Mouse (Mus musculus) yolk sac, embryonic 10.5 days (tissue): Measurements from ENCODE around the gene Flvcr2.
A peak's percentile ranks its signal among the peaks of the same experiment; 100 is the strongest.

Source experiments
- DNase-seq: peaks from one replicate; pipeline ENCODE4 v3.0.0-alpha.2; 2017; ENCODE audit warnings: low spot score

Gene Flvcr2

GRCm38 (mm10) chr12:85794094-85794493 lies 47.8 kb downstream of the Flvcr2 start:
- no peak for DNase-seq

- DNase-seq: no peak
Measured at GRCm38 (mm10) chr12:85795551-85795950, 49.2 kb downstream of the Flvcr2 start.

DNA sequence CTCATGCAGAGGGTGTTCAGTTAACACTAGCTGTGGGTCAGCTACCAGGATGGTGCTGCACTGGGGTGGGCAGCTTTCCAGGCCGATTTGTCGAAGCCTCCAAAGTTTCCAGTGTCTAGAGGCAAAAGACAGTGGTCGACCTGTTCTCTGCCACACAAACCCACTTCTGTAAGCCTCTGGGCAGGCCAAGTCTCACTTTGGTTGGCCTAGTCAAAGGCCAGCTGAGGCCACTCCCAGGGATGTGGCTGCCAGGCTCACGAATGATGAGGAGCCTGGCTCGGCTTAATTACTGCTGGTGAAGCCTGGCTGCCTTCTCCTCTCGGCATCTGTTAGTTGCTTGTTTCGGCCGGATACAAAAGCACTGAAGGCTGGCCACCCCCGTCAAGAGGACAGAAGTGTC lies 53.7 kb downstream of the Flvcr2 start:
- no peak for DNase-seq

DNA sequence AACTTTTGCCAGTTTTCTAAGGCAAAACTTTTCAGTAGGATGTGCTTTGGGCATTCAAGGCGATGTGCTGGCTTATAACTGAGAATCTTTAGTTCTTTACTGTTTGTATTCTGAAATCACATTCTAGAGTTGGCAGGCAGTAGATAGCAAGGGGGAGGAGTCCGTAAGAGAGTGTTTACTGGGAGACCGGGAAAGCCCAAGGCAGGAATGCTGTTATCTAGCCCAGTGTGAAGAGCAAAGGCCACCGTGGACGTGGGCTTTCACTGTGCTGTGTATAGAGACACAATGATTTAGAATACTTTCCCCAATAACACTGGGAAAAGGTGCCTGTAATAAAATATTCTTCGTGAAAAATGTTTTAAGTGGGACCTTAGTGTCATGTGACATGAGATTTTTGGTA lies 63.4 kb downstream of the Flvcr2 start:
- peak; percentile 50 for DNase-seq

GRCm38 (mm10) chr12:85810959-85811358 lies 64.6 kb downstream of the Flvcr2 start:
- no peak for DNase-seq

- no peak for DNase-seq
Measured at GRCm38 (mm10) chr12:85811676-85812075, 65.3 kb downstream of the Flvcr2 start.

- DNase-seq: no peak
Measured at GRCm38 (mm10) chr12:85813599-85813998, 67.3 kb downstream of the Flvcr2 start.

- no peak for DNase-seq
Measured at GRCm38 (mm10) chr12:85822051-85822450, 75.7 kb downstream of the Flvcr2 start.

DNA sequence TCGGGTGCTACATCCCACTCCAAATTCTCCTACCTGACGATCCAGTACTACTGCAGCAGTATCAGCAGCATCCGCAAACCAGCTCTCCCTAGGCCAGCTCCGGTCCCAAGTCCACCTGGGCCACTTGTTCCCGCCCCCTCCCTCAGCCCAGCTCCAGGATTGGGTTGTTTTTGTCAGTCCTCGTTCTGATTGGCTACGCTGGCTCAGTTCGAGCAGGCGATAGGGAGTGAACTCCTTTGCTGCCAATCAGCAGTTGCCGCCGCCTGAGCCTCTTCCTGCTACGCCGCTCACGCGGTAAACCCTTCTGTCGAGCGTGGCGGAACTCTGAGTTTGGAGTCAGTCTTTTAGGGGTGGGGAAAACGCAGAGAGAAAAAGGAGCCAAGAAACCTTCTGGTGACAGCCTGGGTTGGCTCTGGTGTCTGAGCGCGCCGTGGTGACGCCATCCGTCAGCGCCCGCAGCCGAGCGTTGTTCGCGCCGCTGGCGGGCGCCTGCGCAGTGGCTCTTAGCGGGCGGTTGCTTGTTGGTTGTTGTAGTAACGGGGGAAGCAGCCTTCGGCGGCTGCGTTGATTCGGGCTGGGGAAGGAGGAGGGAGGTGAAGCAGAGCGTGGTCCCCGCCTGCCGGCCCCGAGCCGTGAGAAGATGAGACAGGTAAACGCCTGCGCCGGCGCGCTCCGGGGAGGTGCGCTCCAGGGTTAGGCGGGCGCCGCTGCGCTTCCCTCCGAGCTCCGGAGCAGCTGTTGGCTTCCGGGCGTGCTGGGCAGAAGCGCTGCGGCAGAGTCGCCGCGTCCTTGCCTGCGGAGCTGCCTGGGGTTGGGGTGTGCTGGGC lies 78.3 kb downstream of the Flvcr2 start, which contains the start of the genes Erg28 and Ttll5:
Gene Erg28 (minus strand): TSS at position 113 of the 827 bp plus-strand sequence.
Gene Ttll5 (plus strand): TSS at position 222 of the 827 bp plus-strand sequence.
- DNase-seq: peak; percentile 98

- no peak for DNase-seq
Measured at GRCm38 (mm10) chr12:85825361-85825760, 79.0 kb downstream of the Flvcr2 start.

DNA sequence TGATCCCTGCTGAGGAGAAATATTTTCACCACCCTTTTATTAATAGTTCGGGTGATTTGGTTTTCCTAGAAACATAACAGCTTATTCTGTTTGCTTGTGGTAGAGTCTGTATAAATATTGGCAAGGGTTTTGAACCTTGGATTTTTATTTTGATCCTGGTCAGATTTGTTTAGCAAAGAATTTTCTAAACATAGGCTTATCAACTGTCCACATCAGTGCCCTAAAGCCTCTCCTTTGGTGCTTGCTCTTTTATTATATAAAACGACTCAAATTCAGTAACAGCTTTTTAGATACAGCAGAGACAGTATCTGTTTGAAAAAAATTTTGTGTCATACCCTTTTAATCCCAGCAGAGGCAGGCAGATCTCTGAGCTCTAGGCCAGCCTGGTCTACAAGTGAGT lies 79.5 kb downstream of the Flvcr2 start:
- DNase-seq: no peak

DNA sequence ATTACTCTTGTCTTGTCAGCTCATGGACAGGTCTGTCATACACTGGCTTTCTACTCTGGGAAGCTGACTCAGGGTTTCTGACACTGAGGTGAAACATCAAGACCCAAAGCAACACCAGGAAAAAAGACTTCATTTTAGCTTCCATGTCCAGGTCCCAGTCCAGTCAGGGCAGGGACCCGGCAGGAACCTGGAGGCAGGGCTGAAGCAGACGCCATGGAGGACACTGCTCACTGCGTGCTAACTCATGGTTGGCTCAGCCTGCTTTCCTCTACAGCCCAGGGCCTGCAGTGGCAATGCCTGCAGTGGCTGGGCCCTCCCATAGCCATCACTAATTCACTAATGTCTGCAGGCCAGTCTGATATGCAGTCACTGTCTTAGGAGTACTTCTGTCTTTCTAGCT lies 82.5 kb downstream of the Flvcr2 start:
- no peak for DNase-seq

GRCm38 (mm10) chr12:85829866-85830265 lies 83.5 kb downstream of the Flvcr2 start:
- DNase-seq: no peak

- DNase-seq: no peak
Measured at GRCm38 (mm10) chr12:85830691-85831090, 84.4 kb downstream of the Flvcr2 start.

GRCm38 (mm10) chr12:85834543-85834942 lies 88.2 kb downstream of the Flvcr2 start:
- no peak for DNase-seq

DNA sequence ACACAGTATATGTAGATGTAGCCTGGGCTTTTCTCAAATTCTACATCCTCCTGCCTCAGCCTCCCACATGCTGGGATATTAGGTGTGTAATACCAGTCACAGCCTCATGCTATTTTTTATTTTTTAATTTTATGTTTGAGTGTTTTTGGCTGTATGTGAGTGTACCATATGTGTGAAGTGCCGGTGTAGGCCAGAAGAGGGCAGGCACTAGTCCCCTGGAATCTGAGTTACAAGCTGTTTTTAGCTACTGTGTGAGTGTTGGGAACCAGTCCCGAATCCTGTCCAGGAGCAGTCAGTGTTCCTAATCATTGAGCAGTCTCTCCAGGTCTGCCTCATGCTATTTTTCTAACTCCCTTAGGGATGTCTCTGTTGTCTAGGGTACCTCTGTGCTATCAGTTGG lies 91.4 kb downstream of the Flvcr2 start:
- DNase-seq: no peak

DNA sequence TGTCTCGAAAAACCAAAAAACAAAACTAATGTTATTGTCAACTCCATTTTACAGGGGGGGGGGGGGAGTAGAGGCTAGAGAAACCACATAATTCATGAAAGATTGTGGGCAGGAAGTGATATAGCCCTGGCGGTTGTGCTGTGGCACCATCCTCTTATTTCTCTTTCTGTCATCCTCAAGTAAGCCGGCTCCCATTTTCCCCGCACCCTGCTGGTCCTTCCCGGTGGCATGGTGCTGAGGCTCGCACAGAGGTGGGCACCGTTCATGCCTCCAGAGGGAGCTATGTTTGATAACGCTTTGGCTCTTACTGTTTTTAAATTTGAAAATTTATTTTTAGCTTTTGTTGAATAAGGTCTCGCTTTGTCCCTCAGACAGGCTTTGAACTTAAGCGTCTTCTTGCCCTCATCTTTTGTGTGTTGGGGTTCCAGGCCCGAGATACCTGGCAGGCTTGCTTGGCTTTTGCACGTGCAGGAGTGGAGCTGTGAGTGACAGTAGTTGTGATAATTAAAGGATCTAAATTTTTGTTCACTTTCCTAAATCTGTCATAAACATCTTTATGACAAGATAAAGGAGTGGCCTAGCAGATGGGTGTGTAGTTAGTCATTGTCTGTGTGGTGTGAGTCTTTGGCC lies 93.1 kb downstream of the Flvcr2 start:
- no peak for DNase-seq

- no peak for DNase-seq
Measured at GRCm38 (mm10) chr12:85848164-85848958, 102.0 kb downstream of the Flvcr2 start.

GRCm38 (mm10) chr12:85850661-85851060 lies 104.3 kb downstream of the Flvcr2 start:
- DNase-seq: peak; percentile 25

GRCm38 (mm10) chr12:85853836-85854235 lies 107.5 kb downstream of the Flvcr2 start:
- no peak for DNase-seq

GRCm38 (mm10) chr12:85854271-85854670 lies 107.9 kb downstream of the Flvcr2 start:
- DNase-seq: no peak

DNA sequence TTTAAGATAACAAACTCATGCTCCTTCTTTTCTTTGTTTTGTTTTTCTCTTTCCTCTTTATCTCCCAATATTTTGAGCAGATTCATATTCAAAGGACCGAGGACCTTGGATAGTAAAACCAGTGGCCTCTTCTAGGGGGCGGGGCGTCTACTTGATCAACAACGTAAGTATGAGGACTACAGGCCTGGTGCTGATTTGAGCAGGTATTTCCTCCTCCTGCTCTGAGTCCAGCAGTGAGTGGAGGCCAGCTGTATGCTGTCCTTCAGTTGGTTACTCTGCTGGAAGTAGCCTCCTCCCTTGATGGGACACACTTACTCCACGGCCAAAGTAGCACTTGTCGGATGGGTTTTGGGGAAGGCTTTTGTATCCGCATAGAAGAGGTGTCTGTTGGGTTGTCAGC lies 111.0 kb downstream of the Flvcr2 start:
- no peak for DNase-seq

- no peak for DNase-seq
Measured at GRCm38 (mm10) chr12:85859111-85859510, 112.8 kb downstream of the Flvcr2 start.
